Mouse (Mus musculus) stomach, embryonic 16.5 days (tissue): ENCODE results near the gene Pea15a. TPM values are rescaled to one million over a fixed set of nuclear protein-coding genes. Genes with fewer than 3 reads are reported as not detected.
A peak's percentile ranks its signal among the peaks of the same experiment; 100 is the strongest.

Source experiments
- ATAC-seq: fragments of 200-750 bp; cut with Nextera tagmentation; 2 replicates; pipeline ENCODE4 v1.8.0; 2017; ENCODE audit warnings: moderate number of reproducible peaks, moderate TSS enrichment; ENCODE audit not compliant: insufficient read depth, low FRiP score
- H3K27ac ChIP-seq: fragments of 300-500 bp; sonication (generic); 2 replicates; pipeline ENCODE4 v1.5.1; 2014; ENCODE audit warnings: low read length
- H3K27me3 ChIP-seq: fragments of 300-500 bp; sonication (generic); 2 replicates; pipeline ENCODE4 v1.6.1; 2014; ENCODE audit warnings: low read length, control low read depth, mixed read lengths; ENCODE audit not compliant: control insufficient read depth, insufficient read depth
- H3K36me3 ChIP-seq: fragments of 300-500 bp; sonication (generic); 2 replicates; pipeline ENCODE4 v1.6.1; 2014; ENCODE audit warnings: low read length; ENCODE audit not compliant: control insufficient read depth, insufficient read depth
- H3K4me1 ChIP-seq: fragments of 300-500 bp; sonication (generic); 2 replicates; pipeline ENCODE4 v1.6.1; 2014; ENCODE audit warnings: low read length, control low read depth, mixed read lengths; ENCODE audit not compliant: control insufficient read depth, insufficient read depth
- H3K4me2 ChIP-seq: fragments of 300-500 bp; sonication (generic); 2 replicates; pipeline ENCODE4 v1.6.1; 2014; ENCODE audit warnings: low read depth, low read length, mixed read lengths
- H3K4me3 ChIP-seq: fragments of 300-500 bp; sonication (generic); replicated peaks from 2 replicates; pipeline ENCODE4 v1.5.1; 2014; ENCODE audit warnings: mild to moderate bottlenecking, low read length
- H3K9ac ChIP-seq: fragments of 300-500 bp; sonication (generic); 2 replicates; pipeline ENCODE4 v1.6.1; 2014; ENCODE audit warnings: low read length
- H3K9me3 ChIP-seq: fragments of 300-500 bp; sonication (generic); replicated peaks from 2 replicates; pipeline ENCODE4 v1.6.1; 2016; ENCODE audit warnings: low read length, control low read depth; ENCODE audit not compliant: control insufficient read depth
- WGBS: fragments of 180-500 bp; shearing (Covaris S2); extraction: QIAGEN DNeasy Blood & Tissue Kit; methylation state at CpG from one replicate; pipeline ENCODE4 v1.1.7; 2014; 5-methylcytosine and 5-hydroxymethylcytosine counted together
- polyA plus RNA-seq: library from polyadenylated mRNA; unstranded; fragments of >200 nt; fragmentation: Nextera tagmentation; extraction: Ambion mirVana; gene quantifications from 2 replicates; pipeline ENCODE4 v1.2.1, GENCODE M21; 2015

Gene Pea15a
- polyA plus RNA-seq, 1 experiment from 2014 or later: 131 TPM

DNA sequence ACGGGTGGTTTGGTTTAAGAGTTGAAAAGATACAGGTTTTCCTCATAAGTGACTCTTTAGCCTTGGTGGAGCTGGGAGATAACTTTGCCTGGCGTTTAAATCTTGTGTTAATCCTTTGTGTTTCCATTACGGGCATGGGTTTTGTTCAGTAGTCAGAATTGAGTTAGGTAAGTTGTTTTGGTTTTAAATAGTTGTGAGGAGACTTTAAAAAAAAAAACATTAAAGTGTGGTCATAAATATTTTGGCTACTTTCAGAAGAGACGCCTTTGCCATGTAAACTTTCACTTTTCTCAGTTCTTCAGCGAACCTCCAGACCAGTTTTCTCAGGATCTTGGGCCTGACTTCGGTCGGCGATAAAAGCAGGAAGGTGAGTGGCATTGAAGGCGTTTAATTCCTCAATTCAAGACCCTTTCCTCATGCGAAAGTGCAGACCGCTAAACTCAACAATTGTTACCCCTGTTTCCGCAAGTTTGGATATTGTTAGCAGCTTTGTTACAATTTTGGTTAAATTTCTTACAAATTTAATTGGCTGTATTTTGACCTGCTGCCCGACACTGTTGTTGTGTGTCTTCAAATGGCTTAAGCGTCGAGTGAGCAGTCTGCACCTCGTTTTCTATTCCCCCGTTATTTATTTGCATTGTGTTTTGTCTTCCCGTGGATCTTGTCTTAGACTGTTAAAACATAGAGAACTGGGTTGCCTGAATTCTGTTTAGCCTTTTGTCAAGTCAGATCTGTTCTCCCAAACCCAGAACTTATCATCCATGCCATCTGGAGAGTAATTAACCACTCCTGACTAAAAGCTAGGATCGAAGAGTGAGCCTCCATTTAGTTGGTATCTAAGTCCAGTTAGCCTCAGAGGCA lies 57.4 kb downstream of the Pea15a start:
- H3K4me3 ChIP-seq: peak overlapping the region; percentile 94
- WGBS: 5% methylated on average over 19 of the region's 19 CpGs
- H3K4me1 ChIP-seq: 0 out of 2 replicates have a peak, but pooled peaks cover 4% of the 10 kb centered on the region
- peak overlapping the region; percentile 94 for H3K9ac ChIP-seq
- H3K27ac ChIP-seq: peak overlapping the region; percentile 95
- ATAC-seq: no peak
- H3K27me3 ChIP-seq: no peaks in the 10 kb centered on the region
- H3K36me3 ChIP-seq: 0 out of 2 replicates have a peak, but pooled peaks cover 25% of the 10 kb centered on the region
- peak overlapping the region; percentile 85 for H3K4me2 ChIP-seq
- no peaks in the 10 kb centered on the region for H3K9me3 ChIP-seq

DNA sequence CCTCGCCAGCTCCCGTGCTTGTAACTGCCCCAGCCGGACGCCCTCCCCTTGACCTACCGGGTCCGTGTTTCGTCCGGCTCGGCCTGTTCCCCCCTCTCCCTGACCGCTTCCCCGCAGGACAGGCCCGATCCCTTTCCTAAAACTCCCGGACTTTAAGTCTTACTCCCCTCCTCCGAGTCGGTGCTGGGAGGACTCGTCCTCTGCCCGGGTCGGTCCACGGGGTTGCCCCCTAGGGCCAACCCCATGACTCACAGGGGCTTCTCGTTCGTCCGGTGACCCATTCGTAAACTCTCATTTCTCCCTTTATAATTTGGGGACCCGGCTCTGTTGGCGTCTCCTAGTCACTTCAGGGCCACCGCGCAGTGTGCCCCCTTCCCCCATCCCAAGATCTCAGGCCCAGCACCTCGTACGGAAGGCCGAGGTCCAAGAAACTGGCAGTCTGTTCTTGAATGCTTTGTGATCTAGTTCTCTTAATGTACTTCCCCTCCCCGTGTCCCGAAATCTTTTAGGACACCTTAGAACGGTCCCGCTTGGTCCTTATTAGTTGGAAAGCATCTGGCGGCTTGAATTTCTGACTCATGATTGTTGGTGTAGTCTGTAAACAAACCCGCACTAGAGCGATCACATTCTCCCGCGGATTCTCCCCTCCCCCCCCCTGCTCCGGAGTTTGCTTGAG lies 58.2 kb downstream of the Pea15a start:
- Histone ChIP-seq H3K4me1 (0 out of 2 replicates have a peak, but pooled peaks cover 4% of the 10 kb centered on the region), H3K27ac (peak overlapping the region; percentile 95), H3K9ac (peak overlapping the region; percentile 94), H3K4me2 (peak overlapping the region; percentile 85), H3K4me3 (peak overlapping the region; percentile 94), H3K9me3 (no peaks in the 10 kb centered on the region), H3K27me3 (no peaks in the 10 kb centered on the region), H3K36me3 (0 out of 2 replicates have a peak, but pooled peaks cover 21% of the 10 kb centered on the region)
- WGBS: under 1% methylated on average over 40 of the region's 40 CpGs
- peak; percentile 26; the same call in 1 of the 2 replicates for ATAC-seq

DNA sequence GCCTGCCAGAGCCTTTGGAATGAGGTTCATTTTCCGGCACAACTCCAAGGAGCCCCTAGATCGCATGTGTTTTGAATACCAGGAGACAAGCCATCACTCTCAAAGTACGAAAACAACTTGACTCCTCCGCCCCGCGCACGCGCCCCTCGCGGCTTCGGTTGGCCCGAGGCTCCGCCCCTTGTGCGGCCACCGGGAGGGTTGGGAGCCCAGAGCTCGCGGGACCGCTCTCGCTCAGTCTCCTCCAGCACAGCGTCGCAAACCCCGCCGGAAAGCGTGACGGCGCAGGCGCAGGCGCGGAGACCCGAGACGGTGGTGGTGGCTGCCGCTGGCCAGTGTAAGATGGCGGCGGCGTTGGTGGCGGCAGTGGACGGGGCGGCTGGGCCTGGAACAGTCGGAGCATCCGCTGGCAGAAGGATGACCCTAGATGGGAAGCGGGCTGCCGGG lies 58.7 kb downstream of the Pea15a start, which contains the start of gene Dcaf8:
Dcaf8 (plus strand) TSS at position 250 of the 444 bp plus-strand sequence.
- Histone ChIP-seq H3K4me2 (peak within 1 kb of the TSS; percentile 85), H3K27ac (peak within 1 kb of the TSS; percentile 95), H3K36me3 (0 out of 2 replicates have a peak, but pooled peaks cover 17% of the 10 kb centered on the region), H3K4me1 (0 out of 2 replicates have a peak, but pooled peaks cover 4% of the 10 kb centered on the region), H3K9me3 (no peaks in the 10 kb centered on the region), H3K4me3 (peak within 1 kb of the TSS; percentile 94), H3K9ac (peak within 1 kb of the TSS; percentile 94), H3K27me3 (no peaks in the 10 kb centered on the region)
- WGBS: under 1% methylated on average over 42 of the region's 42 CpGs
- ATAC-seq: peak; percentile 99

Other genes with a start within 250 kb of the Pea15a start
- gene Vangl2, start 178.4 kb downstream of the Pea15a start, polyA plus RNA-seq: 9.7 and 10.6 TPM in 2 replicates
- not detected in 2 replicates for gene Nhlh1, start 149.2 kb downstream of the Pea15a start, polyA plus RNA-seq
- gene Copa, start 124.3 kb downstream of the Pea15a start, polyA plus RNA-seq: 238 and 260 TPM in 2 replicates
- 132 and 145 TPM in 2 replicates for gene Ncstn, start 124.0 kb downstream of the Pea15a start, polyA plus RNA-seq
- gene Pex19, start 80.0 kb downstream of the Pea15a start, polyA plus RNA-seq: 123 and 129 TPM in 2 replicates
- 120 and 123 TPM in 2 replicates for gene Dcaf8, start 58.7 kb downstream of the Pea15a start, polyA plus RNA-seq
- 26.1 and 53.9 TPM in 2 replicates for gene Casq1, start 13.1 kb upstream of the Pea15a start, polyA plus RNA-seq
- 0.04 TPM in 1 of 2 replicates, not detected in the other for gene Atp1a4, start 51.6 kb upstream of the Pea15a start, polyA plus RNA-seq
- gene Igsf8, start 54.8 kb upstream of the Pea15a start, polyA plus RNA-seq: 27.8 and 35.0 TPM in 2 replicates
- gene Atp1a2, start 91.3 kb upstream of the Pea15a start, polyA plus RNA-seq: 5.7 and 7.5 TPM in 2 replicates
- 0.07 TPM in 1 of 2 replicates, not detected in the other for gene Kcnj9, start 122.5 kb upstream of the Pea15a start, polyA plus RNA-seq
- gene Kcnj10, start 134.4 kb upstream of the Pea15a start, polyA plus RNA-seq: 0.07 and 0.19 TPM in 2 replicates
- 6.1 and 6.4 TPM in 2 replicates for gene Pigm, start 169.7 kb upstream of the Pea15a start, polyA plus RNA-seq